Mouse (Mus musculus): ENCODE data around the gene Gm6793. TPM values are rescaled to one million over a fixed set of nuclear protein-coding genes. Genes with fewer than 3 reads are reported as not detected.

The Gm6793 gene
- polyA plus RNA-seq, 1 experiment: not detected

DNA sequence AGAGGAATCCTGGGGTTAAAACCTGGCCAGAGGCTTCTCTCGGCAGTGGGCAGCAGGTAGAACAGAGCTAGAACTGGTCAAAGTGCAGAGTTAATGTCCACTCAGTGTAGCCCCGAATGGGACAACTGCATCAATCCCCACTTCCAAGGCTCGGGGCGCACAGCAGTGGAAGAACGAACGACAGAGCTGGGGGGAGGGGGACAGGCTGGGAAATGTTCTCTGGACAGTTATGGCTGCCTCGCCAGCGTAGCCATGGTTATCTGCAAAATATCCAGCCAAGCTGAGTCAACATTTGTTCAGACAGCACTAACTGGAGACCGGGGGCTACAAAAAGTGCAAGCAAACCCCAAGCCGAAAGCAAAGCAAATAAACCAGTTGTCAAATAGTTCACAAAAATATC is 36.7 kb downstream of the Gm6793 start:
- H3K4me3 ChIP-seq (replicated peaks; ENCODE audit: control insufficient read depth, low read depth, low read length): no peak overlapping the region
- no peak overlapping the region for H3K27ac ChIP-seq (ENCODE audit: control insufficient read depth, insufficient read depth, low read depth, low read length, poor library complexity)
- 88% methylated on average over 10 of the region's 10 CpGs for WGBS
- TF ChIP-seq CTCF (IDR thresholded peaks at IDR 0.05; ENCODE audit: control insufficient read depth, insufficient read depth, low read length) (no peak), POLR2A (IDR thresholded peaks at IDR 0.05; ENCODE audit: borderline replicate concordance, control insufficient read depth, low read depth, low read length) (no peak)
- H3K4me1 ChIP-seq (ENCODE audit: control insufficient read depth, insufficient read depth, low read length): no peaks in the 10 kb centered on the region

DNA sequence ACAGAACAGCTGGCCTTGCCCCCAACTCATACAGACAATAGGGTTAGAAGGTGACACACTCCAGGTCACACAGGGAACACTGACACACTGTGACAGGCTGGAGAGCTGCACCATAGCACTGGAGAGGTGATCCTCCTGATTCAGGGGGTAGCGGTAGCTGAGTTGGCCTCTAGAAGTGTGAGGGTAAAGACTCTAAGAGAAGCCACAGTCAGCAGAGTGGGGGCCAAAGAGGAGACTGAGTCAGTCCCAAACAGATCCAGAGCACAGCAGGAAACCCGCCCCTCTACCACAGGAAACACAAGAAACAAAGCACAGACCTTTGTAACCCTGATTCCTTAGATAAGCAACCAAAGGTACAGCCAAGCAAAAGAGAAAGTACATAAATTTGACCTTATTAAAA is 38.5 kb downstream of the Gm6793 start:
- no peaks in the 10 kb centered on the region for H3K4me1 ChIP-seq (ENCODE audit: control insufficient read depth, insufficient read depth, low read length)
- H3K4me3 ChIP-seq (replicated peaks; ENCODE audit: control insufficient read depth, low read depth, low read length): no peak overlapping the region
- WGBS: 54% methylated on average over 2 of the region's 2 CpGs
- no peak overlapping the region for H3K27ac ChIP-seq (ENCODE audit: control insufficient read depth, insufficient read depth, low read depth, low read length, poor library complexity)
- TF ChIP-seq POLR2A (IDR thresholded peaks at IDR 0.05; ENCODE audit: borderline replicate concordance, control insufficient read depth, low read depth, low read length): no peak
- no peak for TF ChIP-seq CTCF (IDR thresholded peaks at IDR 0.05; ENCODE audit: control insufficient read depth, insufficient read depth, low read length)

DNA sequence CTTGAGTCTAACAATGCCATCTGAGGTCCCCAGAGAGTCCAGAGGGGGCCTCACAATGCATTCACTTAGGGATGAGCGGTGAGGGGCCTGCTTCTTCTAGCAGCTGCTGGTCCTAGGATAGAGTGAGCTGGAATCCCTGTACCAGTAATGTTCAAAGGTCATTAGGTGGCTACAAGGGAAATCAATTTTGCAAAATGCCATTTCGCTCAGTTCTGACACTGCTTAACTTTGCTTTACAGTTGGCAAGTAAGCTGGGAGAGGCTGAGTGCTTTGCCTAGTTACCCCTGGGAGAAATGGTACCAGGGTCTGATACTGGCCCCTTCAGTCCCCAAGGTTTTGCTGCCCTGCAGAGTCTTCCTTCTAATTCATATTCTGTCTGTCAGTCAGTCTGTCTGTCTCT is 39.1 kb downstream of the Gm6793 start:
- WGBS: 86% methylated on average over 2 of the region's 2 CpGs
- H3K27ac ChIP-seq (ENCODE audit: control insufficient read depth, insufficient read depth, low read depth, low read length, poor library complexity): no peak overlapping the region
- no peak overlapping the region for H3K4me3 ChIP-seq (replicated peaks; ENCODE audit: control insufficient read depth, low read depth, low read length)
- TF ChIP-seq CTCF (IDR thresholded peaks at IDR 0.05; ENCODE audit: control insufficient read depth, insufficient read depth, low read length): no peak
- no peak for TF ChIP-seq POLR2A (IDR thresholded peaks at IDR 0.05; ENCODE audit: borderline replicate concordance, control insufficient read depth, low read depth, low read length)
- no peaks in the 10 kb centered on the region for H3K4me1 ChIP-seq (ENCODE audit: control insufficient read depth, insufficient read depth, low read length)

DNA sequence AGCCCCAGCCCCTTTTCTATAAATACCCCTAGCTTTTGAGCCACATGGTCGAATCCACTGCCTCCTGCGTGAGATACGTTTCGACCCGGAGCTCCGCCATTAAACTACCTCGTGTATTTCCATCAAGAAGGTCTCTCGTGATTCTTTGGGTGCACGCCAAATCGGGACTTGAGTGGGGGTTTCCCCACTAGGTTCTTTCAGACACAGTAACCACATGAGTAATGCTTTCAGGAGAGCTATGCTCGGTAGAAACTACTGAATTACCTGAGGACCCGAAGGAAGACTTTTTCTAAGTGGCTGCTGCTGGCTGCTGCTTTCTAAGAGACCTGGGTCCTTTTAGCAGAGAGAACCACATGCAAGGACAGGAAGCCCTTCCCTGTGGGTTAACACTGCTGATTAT is 40.7 kb downstream of the Gm6793 start:
- Histone ChIP-seq H3K4me1 (ENCODE audit: control insufficient read depth, insufficient read depth, low read length) (no peaks in the 10 kb centered on the region), H3K4me3 (replicated peaks; ENCODE audit: control insufficient read depth, low read depth, low read length) (no peak overlapping the region), H3K27ac (ENCODE audit: control insufficient read depth, insufficient read depth, low read depth, low read length, poor library complexity) (no peak overlapping the region)
- 89% methylated on average over 12 of the region's 12 CpGs for WGBS
- TF ChIP-seq POLR2A (IDR thresholded peaks at IDR 0.05; ENCODE audit: borderline replicate concordance, control insufficient read depth, low read depth, low read length) (no peak), CTCF (IDR thresholded peaks at IDR 0.05; ENCODE audit: control insufficient read depth, insufficient read depth, low read length) (no peak)

DNA sequence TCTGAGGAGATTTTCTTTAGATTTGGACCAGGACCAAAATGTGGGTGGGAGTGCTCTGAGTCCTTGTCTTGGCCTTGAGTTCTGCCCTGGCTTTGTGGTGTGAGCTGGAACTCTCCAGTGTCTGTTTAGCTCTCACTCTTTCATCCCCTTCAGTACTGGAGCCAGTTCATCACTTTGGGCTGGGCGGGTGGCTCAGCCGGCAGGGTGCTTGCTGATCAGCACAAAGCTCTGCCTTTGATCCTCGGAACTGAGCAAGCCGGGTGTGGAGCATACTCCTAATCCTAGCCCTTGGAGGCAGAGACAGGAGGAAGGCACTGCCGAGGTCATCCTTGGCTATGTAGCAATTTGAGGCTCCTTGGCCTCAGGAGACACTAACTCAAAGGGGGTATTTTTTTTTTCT is 45.8 kb downstream of the Gm6793 start:
- Histone ChIP-seq H3K27ac (ENCODE audit: control insufficient read depth, insufficient read depth, low read depth, low read length, poor library complexity) (no peak overlapping the region), H3K4me3 (replicated peaks; ENCODE audit: control insufficient read depth, low read depth, low read length) (no peak overlapping the region), H3K4me1 (ENCODE audit: control insufficient read depth, insufficient read depth, low read length) (no peaks in the 10 kb centered on the region)
- TF ChIP-seq CTCF (IDR thresholded peaks at IDR 0.05; ENCODE audit: control insufficient read depth, insufficient read depth, low read length): no peak
- TF ChIP-seq POLR2A (IDR thresholded peaks at IDR 0.05; ENCODE audit: borderline replicate concordance, control insufficient read depth, low read depth, low read length): no peak
- 91% methylated on average over 5 of the region's 5 CpGs for WGBS

DNA sequence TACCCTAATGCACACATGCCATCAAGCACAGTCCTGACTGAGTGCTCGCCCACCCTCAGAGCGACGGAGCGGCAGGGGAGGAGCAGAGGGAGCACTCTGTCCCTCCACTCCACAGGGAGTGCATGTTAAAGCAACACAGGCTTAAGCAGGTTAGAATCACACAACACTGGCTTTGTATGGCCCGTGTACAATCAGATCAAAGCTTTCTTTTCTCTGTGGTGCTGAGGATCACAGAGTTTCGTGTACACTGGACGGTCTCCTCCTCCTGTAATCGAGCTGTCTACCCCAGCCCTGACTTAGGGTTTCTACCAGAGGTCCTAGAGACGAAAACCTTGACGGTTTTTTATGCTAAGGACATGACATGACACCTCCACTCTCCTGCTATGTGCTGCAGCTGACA is 46.3 kb downstream of the Gm6793 start:
- H3K4me1 ChIP-seq (ENCODE audit: control insufficient read depth, insufficient read depth, low read length): no peaks in the 10 kb centered on the region
- no peak overlapping the region for H3K4me3 ChIP-seq (replicated peaks; ENCODE audit: control insufficient read depth, low read depth, low read length)
- WGBS: 92% methylated on average over 10 of the region's 10 CpGs
- no peak for TF ChIP-seq CTCF (IDR thresholded peaks at IDR 0.05; ENCODE audit: control insufficient read depth, insufficient read depth, low read length)
- TF ChIP-seq POLR2A (IDR thresholded peaks at IDR 0.05; ENCODE audit: borderline replicate concordance, control insufficient read depth, low read depth, low read length): no peak
- H3K27ac ChIP-seq (ENCODE audit: control insufficient read depth, insufficient read depth, low read depth, low read length, poor library complexity): no peak overlapping the region

DNA sequence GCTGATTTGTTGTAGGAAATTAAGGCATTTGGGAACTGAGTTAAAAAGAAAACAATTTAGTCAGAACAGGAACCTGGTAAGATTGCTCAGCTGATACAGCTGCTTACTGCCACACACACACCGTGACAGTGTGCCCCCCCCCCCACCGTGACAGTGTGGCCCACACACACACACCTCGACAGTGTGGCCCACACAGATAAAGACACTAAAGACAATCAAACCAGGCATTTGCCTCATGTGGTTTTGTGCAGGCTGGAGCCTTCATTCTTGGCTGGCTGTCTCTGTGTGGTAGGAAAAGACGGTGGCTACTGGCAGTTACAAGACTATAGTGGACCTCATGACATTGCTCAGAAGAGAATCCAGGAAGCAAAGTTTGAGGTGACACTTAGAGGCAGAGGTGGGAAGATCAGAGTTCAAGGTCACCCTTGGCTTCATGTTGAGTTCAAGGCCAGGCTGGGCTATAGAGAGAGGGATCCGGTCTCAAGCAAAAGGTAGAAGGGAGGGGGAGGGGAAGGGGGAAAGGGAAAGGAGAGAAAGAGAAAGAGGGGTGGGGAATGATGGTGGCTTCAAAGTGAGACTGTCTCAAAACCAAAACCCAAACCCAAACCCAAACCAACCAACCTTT is 47.5 kb downstream of the Gm6793 start:
- H3K4me3 ChIP-seq (replicated peaks; ENCODE audit: control insufficient read depth, low read depth, low read length): no peak overlapping the region
- WGBS: 36% methylated on average over 5 of the region's 5 CpGs
- no peak overlapping the region for H3K27ac ChIP-seq (ENCODE audit: control insufficient read depth, insufficient read depth, low read depth, low read length, poor library complexity)
- TF ChIP-seq POLR2A (IDR thresholded peaks at IDR 0.05; ENCODE audit: borderline replicate concordance, control insufficient read depth, low read depth, low read length) (no peak), CTCF (IDR thresholded peaks at IDR 0.05; ENCODE audit: control insufficient read depth, insufficient read depth, low read length) (no peak)
- no peaks in the 10 kb centered on the region for H3K4me1 ChIP-seq (ENCODE audit: control insufficient read depth, insufficient read depth, low read length)

DNA sequence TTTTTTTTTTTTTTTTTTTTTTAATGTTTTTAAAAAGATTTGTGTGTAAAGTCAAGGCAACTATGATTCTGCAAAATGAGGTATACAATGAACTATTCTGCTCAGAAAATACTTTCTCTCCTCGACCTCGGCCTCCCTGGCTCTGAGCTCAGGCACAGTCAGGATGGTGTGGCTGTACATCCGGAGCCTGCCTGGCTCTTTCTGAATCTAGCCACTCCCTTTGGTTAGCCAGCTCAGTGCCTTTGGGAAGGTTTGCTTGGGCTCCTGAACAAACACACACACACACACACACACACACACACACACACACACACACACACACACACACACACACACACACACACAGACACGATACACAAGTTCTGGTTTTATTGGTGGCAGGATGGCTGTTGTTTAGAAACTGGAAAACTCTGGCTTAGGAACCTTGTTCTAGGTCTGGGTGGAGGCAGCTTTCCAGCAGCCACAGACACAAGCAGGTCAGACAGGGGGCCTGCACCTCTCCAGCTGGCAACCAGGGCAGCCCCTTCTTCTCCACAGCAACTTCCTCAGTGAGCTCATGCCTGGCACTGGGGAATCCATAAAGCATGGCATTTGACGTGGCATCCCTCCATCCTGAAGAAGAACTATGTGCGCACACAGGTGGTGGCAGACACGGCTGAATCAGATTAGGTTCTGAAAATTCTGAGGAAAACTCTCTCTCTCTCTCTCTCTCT is 49.8 kb downstream of the Gm6793 start:
- no peak for TF ChIP-seq CTCF (IDR thresholded peaks at IDR 0.05; ENCODE audit: control insufficient read depth, insufficient read depth, low read length)
- no peak for TF ChIP-seq POLR2A (IDR thresholded peaks at IDR 0.05; ENCODE audit: borderline replicate concordance, control insufficient read depth, low read depth, low read length)
- 72% methylated on average over 7 of the region's 7 CpGs for WGBS
- H3K4me3 ChIP-seq (replicated peaks; ENCODE audit: control insufficient read depth, low read depth, low read length): no peak overlapping the region

More for the DNA sequence above, 49.8 kb downstream of the Gm6793 start:
- no peaks in the 10 kb centered on the region for H3K4me1 ChIP-seq (ENCODE audit: control insufficient read depth, insufficient read depth, low read length)
- no peak overlapping the region for H3K27ac ChIP-seq (ENCODE audit: control insufficient read depth, insufficient read depth, low read depth, low read length, poor library complexity)
